Mouse (Mus musculus) midbrain, embryonic 15.5 days (tissue): ENCODE results near the gene Odf3l2. TPM values are rescaled to one million over a fixed set of nuclear protein-coding genes. Genes with fewer than 3 reads are reported as not detected.
A peak's percentile ranks its signal among the peaks of the same experiment; 100 is the strongest.

Experiments used
- ATAC-seq: fragments of 200-750 bp; cut with Nextera tagmentation; replicated peaks from 2 replicates; pipeline ENCODE4 v1.8.0; 2017; ENCODE audit warnings: moderate TSS enrichment
- H3K27ac ChIP-seq: fragments of 300-500 bp; sonication (generic); 2 replicates; pipeline ENCODE4 v1.5.1; 2015; ENCODE audit warnings: mild to moderate bottlenecking, inconsistent platforms
- H3K27me3 ChIP-seq: fragments of 300-500 bp; sonication (generic); replicated peaks from 2 replicates; pipeline ENCODE4 v1.6.1; 2015; ENCODE audit warnings: inconsistent platforms
- H3K36me3 ChIP-seq: fragments of 300-500 bp; sonication (generic); replicated peaks from 2 replicates; pipeline ENCODE4 v1.6.1; 2015; ENCODE audit warnings: inconsistent platforms
- H3K4me1 ChIP-seq: fragments of 300-500 bp; sonication (generic); 2 replicates; pipeline ENCODE4 v1.6.1; 2015; ENCODE audit warnings: inconsistent platforms
- H3K4me2 ChIP-seq: fragments of 300-500 bp; sonication (generic); 2 replicates; pipeline ENCODE4 v1.6.1; 2015; ENCODE audit warnings: inconsistent platforms, mild to moderate bottlenecking, moderate library complexity
- H3K4me3 ChIP-seq: fragments of 300-500 bp; sonication (generic); 2 replicates; pipeline ENCODE4 v1.5.1; 2015; ENCODE audit warnings: mild to moderate bottlenecking, inconsistent platforms
- H3K9ac ChIP-seq: fragments of 300-500 bp; sonication (generic); 2 replicates; pipeline ENCODE4 v1.6.1; 2015; ENCODE audit warnings: mild to moderate bottlenecking, inconsistent platforms
- H3K9me3 ChIP-seq: fragments of 300-500 bp; sonication (generic); 2 replicates; pipeline ENCODE4 v1.6.1; 2016; ENCODE audit warnings: inconsistent platforms
- WGBS: fragments of 180-500 bp; shearing (Covaris S2); methylation state at CpG from one replicate; pipeline ENCODE4 v1.1.7; 2015; ENCODE audit warnings: mixed read lengths; 5-methylcytosine and 5-hydroxymethylcytosine counted together
- polyA plus RNA-seq: library from polyadenylated mRNA; unstranded; fragments of >200 nt; fragmentation: Nextera tagmentation; extraction: Ambion mirVana; gene quantifications from 2 replicates; pipeline ENCODE4 v1.2.1, GENCODE M21; 2015

Odf3l2 gene
- polyA plus RNA-seq, 1 experiment from 2014 or later = 0.44 TPM

DNA sequence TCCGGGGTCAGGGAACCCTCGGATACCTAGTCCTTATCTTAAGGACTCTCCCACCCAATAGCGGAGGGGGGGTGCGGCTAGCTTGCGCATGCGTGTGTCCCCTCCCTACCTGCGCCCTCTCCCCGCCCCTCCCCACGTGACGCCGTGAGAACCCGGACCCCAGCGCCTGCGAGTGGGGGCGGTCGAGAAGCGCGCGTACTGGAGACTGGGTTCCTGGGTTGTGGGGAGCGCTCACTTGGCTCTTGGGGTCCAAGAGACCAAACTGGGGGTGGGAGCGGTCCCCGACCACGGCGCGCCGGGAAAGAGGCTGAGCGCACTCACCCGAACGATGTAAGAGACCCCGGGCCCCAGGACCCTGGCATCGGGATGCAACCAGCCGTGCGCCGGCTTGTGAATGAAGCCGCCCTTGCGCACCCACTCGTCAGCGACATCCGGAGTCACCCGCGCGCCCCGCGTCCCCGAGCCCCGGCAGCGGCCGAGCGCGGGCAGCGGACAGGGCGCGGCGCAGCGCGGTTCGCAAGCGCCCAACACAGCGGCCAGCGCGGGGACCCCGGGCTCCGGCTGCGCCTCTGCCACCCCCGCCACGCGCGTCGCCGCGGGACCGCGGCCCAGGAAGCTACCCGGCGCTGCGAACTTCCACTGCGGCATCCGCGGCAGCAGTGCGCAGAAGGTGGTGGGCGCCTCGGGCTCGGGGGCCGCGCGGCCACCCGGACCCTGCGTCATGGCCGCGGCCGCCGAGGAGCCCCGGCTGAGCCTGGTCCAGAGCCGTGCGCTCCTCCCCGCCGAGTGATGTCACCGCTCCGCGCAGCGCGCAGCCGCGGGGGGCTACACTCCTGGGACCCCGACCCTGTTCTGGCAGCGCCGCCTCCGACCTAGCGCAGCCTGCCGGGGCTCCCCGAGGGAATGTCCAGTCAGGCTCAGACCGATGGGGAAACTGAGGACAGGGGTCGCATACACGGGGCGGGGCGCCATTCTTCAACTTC is 8.1 kb downstream of the Odf3l2 start, which contains the start of gene Shc2:
Gene Shc2 (minus strand): TSS at position 791 of the 983 bp plus-strand sequence.
- WGBS = under 1% methylated on average over 111 of the region's 116 CpGs
- Histone ChIP-seq H3K27me3 (peaks cover 17% of the 10 kb centered on the region), H3K36me3 (no peaks in the 10 kb centered on the region), H3K4me1 (peaks cover 23% of the 10 kb centered on the region), H3K4me2 (peak within 1 kb of the TSS; percentile 75), H3K9ac (peak within 1 kb of the TSS; percentile 84), H3K4me3 (peak within 1 kb of the TSS; percentile 72), H3K27ac (peak within 1 kb of the TSS; percentile 91), H3K9me3 (no peaks in the 10 kb centered on the region)
- ATAC-seq = peak; percentile 91

- Histone ChIP-seq H3K27ac (peak overlapping the region; percentile 91), H3K9ac (peak overlapping the region; percentile 84; the same call in 1 of the 2 replicates), H3K36me3 (no peaks in the 10 kb centered on the region), H3K4me2 (peak overlapping the region; percentile 75), H3K9me3 (no peaks in the 10 kb centered on the region), H3K4me3 (peak overlapping the region; percentile 72), H3K4me1 (peaks cover 23% of the 10 kb centered on the region), H3K27me3 (peaks cover 17% of the 10 kb centered on the region)
- ATAC-seq = no peak
- 79% methylated on average over 8 of the region's 8 CpGs for WGBS
These were observed 9.3 kb downstream of the Odf3l2 start for GRCm38 (mm10) chr10:79636287-79636686.

DNA sequence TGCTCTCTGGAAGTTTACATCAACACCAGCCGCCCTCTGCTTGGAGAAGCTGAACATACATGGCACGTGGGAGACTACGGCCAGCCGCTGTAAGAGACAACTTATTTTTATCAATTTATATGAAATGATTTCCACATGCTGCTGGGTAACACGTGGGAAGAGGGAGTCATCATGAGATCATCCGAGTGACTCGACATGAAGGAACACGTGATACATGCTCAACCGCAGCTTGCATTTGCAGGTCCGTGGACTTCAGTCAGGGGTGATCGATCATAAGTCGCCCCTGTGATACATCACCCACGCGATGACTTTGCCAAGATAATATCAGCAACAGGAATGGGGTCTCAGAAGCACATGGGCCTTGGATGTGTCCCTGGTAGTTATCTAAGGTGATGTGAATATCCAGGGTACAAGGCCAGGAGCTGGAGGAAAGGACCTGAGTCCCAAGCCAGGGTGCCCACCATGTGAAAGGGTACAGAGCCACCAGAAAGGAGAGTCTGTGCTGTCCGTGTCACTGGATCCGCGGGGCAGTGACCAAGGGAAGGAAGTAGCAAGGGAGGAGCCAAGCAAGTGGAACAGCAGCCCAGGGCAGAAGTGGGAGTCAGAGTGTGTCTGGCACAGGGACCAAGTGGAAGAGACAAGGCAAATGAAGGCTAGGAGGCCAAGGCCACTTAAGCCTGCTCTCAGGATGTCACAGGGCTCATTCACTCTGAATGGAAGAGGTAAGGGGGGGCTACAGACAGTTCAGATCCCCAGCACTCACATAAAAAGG is 12.3 kb downstream of the Odf3l2 start:
- peaks cover 11% of the 10 kb centered on the region for H3K4me1 ChIP-seq
- H3K27ac ChIP-seq = no peak overlapping the region
- no peaks in the 10 kb centered on the region for H3K27me3 ChIP-seq
- H3K36me3 ChIP-seq = no peaks in the 10 kb centered on the region
- 82% methylated on average over 17 of the region's 17 CpGs for WGBS
- ATAC-seq = no peak
- H3K9ac ChIP-seq = no peak overlapping the region
- H3K9me3 ChIP-seq = no peaks in the 10 kb centered on the region
- H3K4me3 ChIP-seq = no peak overlapping the region
- H3K4me2 ChIP-seq = no peak overlapping the region

- no peak overlapping the region for H3K27ac ChIP-seq
- H3K9me3 ChIP-seq = no peaks in the 10 kb centered on the region
- no peak overlapping the region for H3K4me2 ChIP-seq
- H3K9ac ChIP-seq = no peak overlapping the region
- no peak overlapping the region for H3K4me3 ChIP-seq
- 77% methylated on average over 4 of the region's 4 CpGs for WGBS
- H3K4me1 ChIP-seq = peaks cover 5% of the 10 kb centered on the region
- no peaks in the 10 kb centered on the region for H3K27me3 ChIP-seq
- H3K36me3 ChIP-seq = no peaks in the 10 kb centered on the region
- ATAC-seq = no peak
These were observed 14.1 kb downstream of the Odf3l2 start for GRCm38 (mm10) chr10:79631432-79631831.

DNA sequence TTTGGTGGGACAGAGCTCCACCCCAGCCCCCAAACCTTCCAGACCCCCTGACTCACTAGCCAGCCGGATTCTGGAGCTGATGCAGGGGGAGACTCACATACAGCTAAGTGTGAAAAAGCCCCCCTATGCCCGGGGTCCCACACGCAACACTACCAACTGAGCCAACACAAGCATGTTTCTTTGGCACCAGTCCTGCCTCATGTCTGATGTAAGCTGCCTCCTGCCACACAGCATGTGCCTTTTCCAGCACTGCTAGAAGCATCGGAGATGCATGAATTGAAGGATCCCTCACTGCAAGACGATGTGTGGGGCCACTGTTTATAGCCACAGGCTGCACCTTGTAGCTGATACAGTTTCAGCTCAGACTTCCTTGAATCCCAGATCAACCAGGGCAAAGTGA is 17.2 kb downstream of the Odf3l2 start:
- Histone ChIP-seq H3K4me2 (no peak overlapping the region), H3K9me3 (no peaks in the 10 kb centered on the region), H3K4me3 (no peak overlapping the region), H3K27me3 (no peaks in the 10 kb centered on the region), H3K9ac (no peak overlapping the region), H3K36me3 (no peaks in the 10 kb centered on the region), H3K27ac (no peak overlapping the region), H3K4me1 (no peaks in the 10 kb centered on the region)
- WGBS = 85% methylated on average over 5 of the region's 5 CpGs
- ATAC-seq = no peak

DNA sequence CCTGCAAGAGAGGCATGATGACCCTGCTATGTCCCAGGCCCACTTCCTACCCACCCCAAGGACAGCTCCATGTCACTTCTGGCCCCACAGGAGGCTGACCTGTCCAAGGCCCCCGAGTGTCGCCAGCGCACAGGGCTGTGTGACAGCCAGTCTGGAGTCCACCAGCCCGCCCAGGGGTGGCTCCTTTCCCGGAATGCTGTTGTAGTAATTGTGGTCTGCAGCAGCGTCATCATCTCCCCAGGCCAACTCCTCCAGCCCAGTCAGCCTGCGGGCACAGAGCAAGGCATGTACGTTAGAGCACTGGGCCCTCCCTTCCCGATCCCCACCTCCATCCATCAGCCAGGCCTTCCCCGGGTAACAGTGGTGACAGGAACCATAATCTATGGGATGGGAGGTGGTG is 19.4 kb downstream of the Odf3l2 start:
- no peak overlapping the region for H3K27ac ChIP-seq
- H3K4me1 ChIP-seq = no peaks in the 10 kb centered on the region
- no peaks in the 10 kb centered on the region for H3K27me3 ChIP-seq
- no peak overlapping the region for H3K4me2 ChIP-seq
- ATAC-seq = no peak
- no peak overlapping the region for H3K4me3 ChIP-seq
- no peaks in the 10 kb centered on the region for H3K36me3 ChIP-seq
- WGBS = 91% methylated on average over 10 of the region's 10 CpGs
- H3K9me3 ChIP-seq = no peaks in the 10 kb centered on the region
- no peak overlapping the region for H3K9ac ChIP-seq

DNA sequence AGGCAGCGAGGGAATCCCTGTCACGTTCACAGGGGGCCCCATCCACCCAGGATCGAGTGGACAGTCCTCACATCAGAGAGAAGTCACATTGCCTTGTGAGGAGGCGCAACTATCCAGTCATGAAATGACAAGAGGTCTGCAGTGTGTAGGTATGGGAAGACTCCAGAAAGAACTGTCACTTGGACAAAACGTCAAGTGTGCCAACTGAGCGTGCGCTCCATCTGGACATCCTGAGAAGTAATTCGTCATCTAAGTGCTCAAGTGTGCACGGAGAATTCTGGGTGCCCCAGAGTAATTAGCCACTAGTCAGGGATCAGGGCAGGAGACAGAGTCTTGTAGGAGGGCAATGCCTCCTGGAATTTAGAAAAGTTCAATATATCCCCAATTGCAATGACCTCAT is 20.1 kb downstream of the Odf3l2 start:
- 82% methylated on average over 9 of the region's 9 CpGs for WGBS
- no peak for ATAC-seq

DNA sequence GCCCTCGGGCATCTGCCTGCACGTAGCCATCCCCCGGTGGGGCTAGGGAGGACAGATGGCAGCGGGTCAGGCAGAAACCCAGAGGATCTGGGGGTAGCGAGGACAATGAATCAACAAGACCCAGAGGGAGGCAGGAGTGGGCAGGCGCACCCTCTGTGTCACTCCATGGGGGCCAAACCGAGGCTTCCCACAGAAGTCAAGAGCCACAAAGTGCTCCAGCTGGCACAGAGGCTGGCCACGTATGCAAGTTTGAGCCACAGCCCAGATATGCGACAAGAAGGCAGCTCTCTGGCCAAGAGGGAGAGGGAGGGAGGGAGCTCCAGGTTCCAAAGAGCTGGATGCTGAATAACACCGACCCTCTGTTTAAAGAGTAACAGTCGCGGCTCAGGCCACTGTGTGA is 21.6 kb downstream of the Odf3l2 start:
- no peak overlapping the region for H3K9ac ChIP-seq
- H3K36me3 ChIP-seq = no peaks in the 10 kb centered on the region
- H3K9me3 ChIP-seq = no peaks in the 10 kb centered on the region
- no peak overlapping the region for H3K27ac ChIP-seq
- no peaks in the 10 kb centered on the region for H3K4me1 ChIP-seq
- H3K4me3 ChIP-seq = no peak overlapping the region
- no peaks in the 10 kb centered on the region for H3K27me3 ChIP-seq
- no peak for ATAC-seq
- H3K4me2 ChIP-seq = no peak overlapping the region
- WGBS = 71% methylated on average over 12 of the region's 12 CpGs

More for the DNA sequence above, 20.1 kb downstream of the Odf3l2 start:
- H3K27me3 ChIP-seq = no peaks in the 10 kb centered on the region
- H3K36me3 ChIP-seq = no peaks in the 10 kb centered on the region
- H3K9ac ChIP-seq = no peak overlapping the region
- no peak overlapping the region for H3K4me3 ChIP-seq
- H3K4me2 ChIP-seq = no peak overlapping the region
- H3K27ac ChIP-seq = no peak overlapping the region
- H3K9me3 ChIP-seq = no peaks in the 10 kb centered on the region
- no peaks in the 10 kb centered on the region for H3K4me1 ChIP-seq

DNA sequence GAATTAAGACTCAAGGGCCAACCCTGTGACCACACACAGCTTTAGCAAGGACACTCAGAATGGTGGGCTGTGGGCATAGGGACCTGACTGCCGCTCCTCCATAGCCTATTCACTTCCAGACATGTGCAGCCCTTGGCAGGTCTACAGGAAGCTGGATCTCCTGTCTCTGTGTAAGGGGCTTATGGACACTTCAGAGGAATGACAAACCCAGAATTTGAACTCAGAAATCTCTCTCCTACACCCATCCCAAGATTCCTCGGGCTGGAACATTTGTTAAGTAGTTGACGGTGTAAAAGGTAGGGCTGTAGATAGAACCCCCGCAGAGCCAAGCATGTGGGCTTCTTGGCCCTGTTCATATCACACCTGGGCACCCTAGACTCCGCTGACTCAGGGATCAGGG is 29.2 kb downstream of the Odf3l2 start:
- Histone ChIP-seq H3K9me3 (no peaks in the 10 kb centered on the region), H3K36me3 (no peaks in the 10 kb centered on the region), H3K9ac (no peak overlapping the region), H3K4me3 (no peak overlapping the region), H3K4me2 (no peak overlapping the region), H3K4me1 (peaks cover 25% of the 10 kb centered on the region), H3K27me3 (peaks cover 21% of the 10 kb centered on the region), H3K27ac (no peak overlapping the region)
- 88% methylated on average over 5 of the region's 5 CpGs for WGBS
- no peak for ATAC-seq

DNA sequence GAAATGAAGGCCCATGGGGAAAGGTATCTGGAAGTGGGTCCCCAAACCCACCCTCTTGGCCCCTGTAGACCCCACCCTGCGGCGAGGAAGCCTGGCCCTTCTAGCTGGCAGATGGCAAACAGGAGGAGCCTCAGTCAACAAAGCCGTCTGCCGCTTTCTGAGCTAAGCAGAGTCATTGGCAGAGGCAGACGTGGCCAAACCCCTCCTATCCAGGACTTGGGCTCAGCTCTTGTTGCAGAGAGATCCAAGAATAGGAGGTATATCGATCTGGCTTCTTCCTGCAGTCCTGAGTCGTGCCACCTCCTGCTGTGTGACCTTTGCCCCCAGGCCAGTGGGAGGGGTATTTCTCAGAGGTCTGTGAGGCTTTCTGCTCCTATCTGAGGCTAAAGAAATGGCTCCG is 29.7 kb downstream of the Odf3l2 start:
- Histone ChIP-seq H3K36me3 (no peaks in the 10 kb centered on the region), H3K27ac (no peak overlapping the region), H3K27me3 (peaks cover 23% of the 10 kb centered on the region), H3K4me1 (peaks cover 27% of the 10 kb centered on the region), H3K9ac (no peak overlapping the region), H3K9me3 (no peaks in the 10 kb centered on the region), H3K4me3 (no peak overlapping the region), H3K4me2 (no peak overlapping the region)
- 10% methylated on average over 8 of the region's 8 CpGs for whole genome bisulfite sequencing
- no peak for ATAC-seq

GRCm38 (mm10) chr10:79614305-79614643 is 31.3 kb downstream of the Odf3l2 start:
- no peak for ATAC-seq

GRCm38 (mm10) chr10:79613578-79614304 is 31.8 kb downstream of the Odf3l2 start, which contains the start of gene C2cd4c:
TSS of gene C2cd4c (minus strand) at chr10:79614025.
- H3K27ac ChIP-seq = peak within 1 kb of the TSS; percentile 23; the same call in 1 of the 2 replicates
- no peaks in the 10 kb centered on the region for H3K9me3 ChIP-seq
- peak within 1 kb of the TSS; percentile 93 for H3K4me2 ChIP-seq
- H3K36me3 ChIP-seq = no peaks in the 10 kb centered on the region
- peak; percentile 93 for ATAC-seq
- peak within 1 kb of the TSS; percentile 55 for H3K9ac ChIP-seq
- peaks cover 28% of the 10 kb centered on the region for H3K27me3 ChIP-seq
- peaks cover 27% of the 10 kb centered on the region for H3K4me1 ChIP-seq
- under 1% methylated on average over 60 of the region's 60 CpGs for WGBS
- peak within 1 kb of the TSS; percentile 54 for H3K4me3 ChIP-seq

More at GRCm38 (mm10) chr10:79614305-79614643, 31.3 kb downstream of the Odf3l2 start:
- Histone ChIP-seq H3K9ac (no peak overlapping the region), H3K4me3 (peak overlapping the region; percentile 54), H3K4me2 (peak overlapping the region; percentile 93), H3K36me3 (no peaks in the 10 kb centered on the region), H3K4me1 (peaks cover 27% of the 10 kb centered on the region), H3K27ac (peak overlapping the region; percentile 23; the same call in 1 of the 2 replicates), H3K9me3 (no peaks in the 10 kb centered on the region), H3K27me3 (peaks cover 28% of the 10 kb centered on the region)
- 88% methylated on average over 1 of the region's 1 CpGs for WGBS
